Mouse (Mus musculus): ENCODE data around the gene Tmem131. TPM values are rescaled to one million over a fixed set of nuclear protein-coding genes. Genes with fewer than 3 reads are reported as not detected.
A peak's percentile ranks its signal among the peaks of the same experiment; 100 is the strongest.

Tmem131 gene
- polyA plus RNA-seq, 1 experiment from 2014 or later: 6.5 TPM

- Histone ChIP-seq H3K4me3 (no peak overlapping the region), H3K9ac (no peak overlapping the region), H3K9me3 (no peaks in the 10 kb centered on the region), H3K4me2 (no peak overlapping the region), H3K27me3 (replicated peaks) (no peaks in the 10 kb centered on the region), H3K27ac (replicated peaks) (no peak overlapping the region), H3K36me3 (peaks cover 21% of the 10 kb centered on the region), H3K4me1 (peaks cover 28% of the 10 kb centered on the region)
- no peak for ATAC-seq (ENCODE audit: extremely low read depth, insufficient number of reproducible peaks, low FRiP score, low TSS enrichment)
- 30% methylated on average over 1 of the region's 1 CpGs for WGBS
Observed at GRCm38 (mm10) chr1:36879154-36879553, 64.3 kb downstream of the Tmem131 start.

DNA sequence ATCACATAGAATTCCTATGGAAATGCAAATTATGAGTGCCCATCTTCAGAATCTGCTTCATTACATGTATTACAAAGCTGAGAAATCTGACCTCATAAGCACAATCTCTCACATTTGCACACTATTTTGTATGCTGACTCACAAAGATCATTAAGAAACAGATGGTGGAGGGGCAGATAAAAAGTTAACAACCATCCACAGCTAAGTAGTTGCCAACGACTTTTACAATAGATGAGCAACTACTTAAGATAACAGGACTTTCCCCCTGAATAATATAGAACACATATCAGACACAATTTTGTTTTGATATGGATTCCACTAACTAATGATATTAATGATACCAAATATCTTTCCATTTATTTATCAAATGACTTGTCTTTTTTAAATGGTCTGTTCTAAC lies 66.3 kb downstream of the Tmem131 start:
- no peak for ATAC-seq (ENCODE audit: extremely low read depth, insufficient number of reproducible peaks, low FRiP score, low TSS enrichment)
- Histone ChIP-seq H3K9ac (no peak overlapping the region), H3K36me3 (peaks cover 25% of the 10 kb centered on the region), H3K4me1 (peaks cover 15% of the 10 kb centered on the region), H3K27me3 (replicated peaks) (no peaks in the 10 kb centered on the region), H3K4me3 (no peak overlapping the region), H3K4me2 (no peak overlapping the region), H3K27ac (replicated peaks) (no peak overlapping the region), H3K9me3 (no peaks in the 10 kb centered on the region)
- 51% methylated on average over 1 of the region's 1 CpGs for WGBS

DNA sequence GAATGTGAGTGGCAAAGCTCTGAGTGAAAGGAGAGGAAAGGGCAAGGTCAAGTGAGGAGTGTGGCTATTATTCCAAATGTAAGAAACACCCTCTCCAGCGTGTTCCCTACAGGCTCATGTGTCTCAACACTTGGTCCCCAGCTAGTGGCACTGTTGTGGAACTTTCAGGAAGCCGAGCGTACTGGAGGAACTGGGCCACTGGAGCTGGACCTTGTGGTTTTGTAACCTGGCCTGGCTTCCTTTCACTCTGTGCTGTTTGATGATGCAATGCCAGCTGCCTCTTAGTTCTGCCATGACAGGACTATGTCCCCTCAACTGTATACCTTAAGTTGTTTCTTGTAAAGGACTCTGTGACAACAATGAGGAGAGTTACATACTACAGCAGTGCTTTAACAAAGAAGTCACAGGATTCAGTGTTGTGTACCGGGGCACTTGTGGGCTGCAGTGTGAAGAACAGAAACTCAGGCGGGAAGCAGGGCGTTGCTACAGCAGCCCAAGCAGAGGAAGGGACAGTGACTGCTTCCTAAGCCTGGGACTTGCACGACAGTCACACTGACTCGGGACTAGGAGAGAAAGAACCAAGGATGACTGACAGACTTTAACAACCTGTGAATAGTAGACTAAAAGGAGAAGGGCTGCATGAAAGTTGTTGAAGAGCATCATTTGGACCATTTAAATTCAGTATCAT lies 68.4 kb downstream of the Tmem131 start:
- Histone ChIP-seq H3K9ac (no peak overlapping the region), H3K27ac (replicated peaks) (no peak overlapping the region), H3K36me3 (peaks cover 23% of the 10 kb centered on the region), H3K4me2 (no peak overlapping the region), H3K9me3 (no peaks in the 10 kb centered on the region), H3K4me1 (peaks cover 20% of the 10 kb centered on the region), H3K4me3 (no peak overlapping the region), H3K27me3 (replicated peaks) (no peaks in the 10 kb centered on the region)
- WGBS: 74% methylated on average over 8 of the region's 8 CpGs
- no peak for ATAC-seq (ENCODE audit: extremely low read depth, insufficient number of reproducible peaks, low FRiP score, low TSS enrichment)

- Histone ChIP-seq H3K4me3 (no peak overlapping the region), H3K4me2 (no peak overlapping the region), H3K36me3 (peaks cover 28% of the 10 kb centered on the region), H3K4me1 (peaks cover 20% of the 10 kb centered on the region), H3K27ac (replicated peaks) (no peak overlapping the region), H3K9ac (no peak overlapping the region), H3K27me3 (replicated peaks) (no peaks in the 10 kb centered on the region), H3K9me3 (no peaks in the 10 kb centered on the region)
- no peak for ATAC-seq (ENCODE audit: extremely low read depth, insufficient number of reproducible peaks, low FRiP score, low TSS enrichment)
- 46% methylated on average over 4 of the region's 4 CpGs for WGBS
Observed at GRCm38 (mm10) chr1:36871238-36871637, 72.2 kb downstream of the Tmem131 start.

DNA sequence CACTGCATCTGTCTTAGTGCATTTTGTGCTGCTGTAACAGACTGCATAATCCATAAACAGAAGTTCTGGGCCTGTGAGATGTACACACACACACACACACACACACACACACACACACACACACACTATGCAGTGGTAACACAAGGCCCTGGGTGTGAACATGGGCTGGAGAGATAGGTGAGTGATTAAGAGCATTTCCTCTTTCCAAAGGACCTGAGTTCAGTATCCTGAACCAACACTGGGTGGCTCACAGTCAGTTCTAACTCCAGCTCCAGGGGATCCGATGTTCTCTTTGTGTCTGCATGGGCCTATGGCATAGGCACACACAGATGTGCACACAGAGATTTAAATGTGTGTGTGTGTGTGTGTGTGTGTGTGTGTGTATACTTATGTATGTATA lies 72.9 kb downstream of the Tmem131 start:
- Histone ChIP-seq H3K27me3 (replicated peaks) (no peaks in the 10 kb centered on the region), H3K4me3 (no peak overlapping the region), H3K36me3 (peaks cover 26% of the 10 kb centered on the region), H3K4me1 (peaks cover 18% of the 10 kb centered on the region), H3K4me2 (no peak overlapping the region), H3K9ac (no peak overlapping the region), H3K27ac (replicated peaks) (no peak overlapping the region), H3K9me3 (no peaks in the 10 kb centered on the region)
- ATAC-seq (ENCODE audit: extremely low read depth, insufficient number of reproducible peaks, low FRiP score, low TSS enrichment): no peak
- WGBS: 68% methylated on average over 1 of the region's 1 CpGs

DNA sequence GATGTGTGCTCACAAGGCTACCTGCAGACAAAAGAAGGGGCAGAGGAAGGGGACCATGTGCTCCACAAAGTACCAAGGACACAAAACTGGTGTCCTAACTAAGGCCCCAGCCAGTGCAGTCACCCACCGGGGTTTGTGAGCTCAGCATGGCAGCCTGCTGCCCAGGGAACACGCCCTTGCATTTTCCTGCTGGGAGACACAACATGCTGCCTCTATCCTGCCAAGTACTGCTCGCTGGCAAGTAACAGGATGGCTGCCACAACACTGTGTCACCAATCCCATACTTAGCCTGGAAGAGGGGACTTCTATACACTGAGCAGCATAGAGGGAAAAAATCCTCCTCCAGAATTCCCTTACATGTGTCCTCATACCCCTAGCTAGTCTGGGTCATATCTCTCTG lies 78.7 kb downstream of the Tmem131 start:
- ATAC-seq (ENCODE audit: extremely low read depth, insufficient number of reproducible peaks, low FRiP score, low TSS enrichment): no peak
- H3K27me3 ChIP-seq (replicated peaks): no peaks in the 10 kb centered on the region
- H3K4me3 ChIP-seq: no peak overlapping the region
- H3K27ac ChIP-seq (replicated peaks): 0 out of 2 replicates have a peak overlapping the region, but pooled peaks have one; percentile 9
- H3K36me3 ChIP-seq: peaks cover 11% of the 10 kb centered on the region
- 74% methylated on average over 3 of the region's 3 CpGs for WGBS
- H3K9me3 ChIP-seq: no peaks in the 10 kb centered on the region
- H3K4me2 ChIP-seq: no peak overlapping the region
- H3K9ac ChIP-seq: no peak overlapping the region
- H3K4me1 ChIP-seq: peaks cover 37% of the 10 kb centered on the region

DNA sequence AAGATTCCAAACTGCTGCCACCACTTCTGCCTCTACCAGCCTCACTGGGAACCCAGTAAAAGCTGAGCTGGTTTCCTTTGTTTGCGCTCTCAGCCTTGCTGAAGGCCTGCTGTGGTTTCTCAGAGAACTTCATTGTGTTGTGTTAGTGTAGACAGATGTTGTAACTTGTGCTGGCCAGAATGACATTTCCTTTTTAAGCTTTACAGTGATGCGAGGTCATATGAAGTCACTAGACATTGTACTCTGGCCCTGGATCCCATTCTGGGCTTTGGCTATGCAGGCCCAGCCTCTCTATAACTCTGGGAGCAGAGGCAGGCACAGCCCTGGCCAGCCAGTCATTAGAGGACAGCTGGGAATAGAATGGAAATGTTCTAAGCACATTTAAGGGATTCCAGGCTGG lies 81.7 kb downstream of the Tmem131 start:
- Histone ChIP-seq H3K9me3 (no peaks in the 10 kb centered on the region), H3K4me3 (no peak overlapping the region), H3K27me3 (replicated peaks) (no peaks in the 10 kb centered on the region), H3K4me1 (peaks cover 46% of the 10 kb centered on the region), H3K36me3 (no peaks in the 10 kb centered on the region), H3K4me2 (no peak overlapping the region), H3K27ac (replicated peaks) (peak overlapping the region; percentile 80), H3K9ac (0 out of 2 replicates have a peak overlapping the region, but pooled peaks have one; percentile 11)
- ATAC-seq (ENCODE audit: extremely low read depth, insufficient number of reproducible peaks, low FRiP score, low TSS enrichment): no peak
- 58% methylated on average over 2 of the region's 2 CpGs for WGBS

DNA sequence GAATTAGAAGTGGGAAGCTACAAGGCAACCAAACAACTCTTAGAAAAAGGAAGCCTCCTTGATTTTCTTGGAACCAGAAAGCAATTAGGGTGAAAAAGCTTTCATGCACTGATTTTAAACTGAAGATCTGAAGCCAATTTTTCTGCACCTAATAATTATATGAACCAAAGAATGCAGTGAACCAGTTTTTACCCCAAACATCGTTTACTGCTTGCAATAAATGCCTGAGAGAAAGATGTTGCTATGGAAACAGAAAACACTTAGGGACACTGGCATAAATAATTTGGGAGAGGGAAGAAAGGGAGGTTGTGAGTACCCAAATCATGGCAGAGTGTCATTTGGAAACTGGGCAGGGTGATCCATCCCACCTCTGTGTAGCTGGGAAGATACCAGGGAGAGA lies 82.6 kb downstream of the Tmem131 start:
- Histone ChIP-seq H3K27ac (replicated peaks) (peak overlapping the region; percentile 80), H3K4me3 (no peak overlapping the region), H3K36me3 (no peaks in the 10 kb centered on the region), H3K4me2 (no peak overlapping the region), H3K27me3 (replicated peaks) (no peaks in the 10 kb centered on the region), H3K9me3 (no peaks in the 10 kb centered on the region), H3K9ac (no peak overlapping the region), H3K4me1 (peaks cover 46% of the 10 kb centered on the region)
- no peak for ATAC-seq (ENCODE audit: extremely low read depth, insufficient number of reproducible peaks, low FRiP score, low TSS enrichment)
- 58% methylated on average over 1 of the region's 1 CpGs for WGBS

GRCm38 (mm10) chr1:36860431-36860849 lies 83.0 kb downstream of the Tmem131 start:
- no peak for ATAC-seq (ENCODE audit: extremely low read depth, insufficient number of reproducible peaks, low FRiP score, low TSS enrichment)

DNA sequence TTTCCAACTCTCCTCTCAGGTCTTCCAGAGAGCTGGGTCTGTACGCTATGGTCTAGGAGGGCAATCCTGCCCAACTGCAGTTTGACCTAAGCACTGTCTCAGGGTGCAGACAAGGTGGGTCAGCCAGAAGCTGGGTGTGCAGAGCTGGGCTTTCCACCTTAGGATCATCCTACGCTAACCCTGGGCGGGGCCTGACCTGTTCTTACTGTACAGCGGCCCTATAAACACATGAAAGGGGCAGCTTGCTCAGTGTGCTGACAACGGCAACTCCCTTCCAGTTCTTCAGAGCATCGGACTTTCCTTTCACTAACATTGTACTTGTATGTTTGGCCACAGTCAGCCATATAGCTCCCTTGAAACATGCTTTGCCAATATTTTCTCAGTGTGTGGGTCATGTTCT lies 86.4 kb downstream of the Tmem131 start:
- no peaks in the 10 kb centered on the region for H3K27me3 ChIP-seq (replicated peaks)
- no peak for ATAC-seq (ENCODE audit: extremely low read depth, insufficient number of reproducible peaks, low FRiP score, low TSS enrichment)
- no peak overlapping the region for H3K4me2 ChIP-seq
- H3K4me3 ChIP-seq: no peak overlapping the region
- H3K4me1 ChIP-seq: peaks cover 39% of the 10 kb centered on the region
- peaks cover 13% of the 10 kb centered on the region for H3K36me3 ChIP-seq
- 94% methylated on average over 6 of the region's 6 CpGs for WGBS
- H3K9me3 ChIP-seq: no peaks in the 10 kb centered on the region
- H3K27ac ChIP-seq (replicated peaks): no peak overlapping the region
- H3K9ac ChIP-seq: no peak overlapping the region

More at GRCm38 (mm10) chr1:36860431-36860849, 83.0 kb downstream of the Tmem131 start:
- Histone ChIP-seq H3K4me2 (peak overlapping the region; percentile 10; the same call in 1 of the 2 replicates), H3K4me3 (no peak overlapping the region), H3K9me3 (no peaks in the 10 kb centered on the region), H3K4me1 (peaks cover 46% of the 10 kb centered on the region), H3K9ac (no peak overlapping the region), H3K27me3 (replicated peaks) (no peaks in the 10 kb centered on the region), H3K36me3 (no peaks in the 10 kb centered on the region), H3K27ac (replicated peaks) (peak overlapping the region; percentile 80)
- WGBS: 25% methylated on average over 4 of the region's 4 CpGs

- no peaks in the 10 kb centered on the region for H3K27me3 ChIP-seq (replicated peaks)
- no peak overlapping the region for H3K4me3 ChIP-seq
- H3K4me1 ChIP-seq: peaks cover 12% of the 10 kb centered on the region
- H3K36me3 ChIP-seq: peaks cover 14% of the 10 kb centered on the region
- WGBS: 93% methylated on average over 10 of the region's 10 CpGs
- no peaks in the 10 kb centered on the region for H3K9me3 ChIP-seq
- H3K9ac ChIP-seq: no peak overlapping the region
- ATAC-seq (ENCODE audit: extremely low read depth, insufficient number of reproducible peaks, low FRiP score, low TSS enrichment): no peak
- no peak overlapping the region for H3K27ac ChIP-seq (replicated peaks)
- H3K4me2 ChIP-seq: no peak overlapping the region
Observed at GRCm38 (mm10) chr1:36854198-36854765, 89.2 kb downstream of the Tmem131 start.

GRCm38 (mm10) chr1:36852085-36852484 lies 91.4 kb downstream of the Tmem131 start:
- Histone ChIP-seq H3K4me1 (peaks cover 14% of the 10 kb centered on the region), H3K4me3 (no peak overlapping the region), H3K9ac (no peak overlapping the region), H3K36me3 (peaks cover 14% of the 10 kb centered on the region), H3K27me3 (replicated peaks) (no peaks in the 10 kb centered on the region), H3K27ac (replicated peaks) (no peak overlapping the region), H3K4me2 (no peak overlapping the region), H3K9me3 (no peaks in the 10 kb centered on the region)
- 71% methylated on average over 6 of the region's 6 CpGs for WGBS
- no peak for ATAC-seq (ENCODE audit: extremely low read depth, insufficient number of reproducible peaks, low FRiP score, low TSS enrichment)
